Mouse (Mus musculus): ENCODE measurements around the gene Prodh2.

- TF ChIP-seq CTCF (IDR thresholded peaks at IDR 0.05; ENCODE audit: borderline replicate concordance, extremely low read depth, insufficient read depth, insufficient read length) (no peak), POLR2A (IDR thresholded peaks at IDR 0.05; ENCODE audit: borderline replicate concordance, extremely low read depth, insufficient read depth, insufficient read length, poor library complexity, severe bottlenecking) (no peak)
These were observed 36.4 kb upstream of the Prodh2 start for GRCm38 (mm10) chr7:30456911-30457628.

All from brain, embryonic 14.5 days (tissue).